Mouse (Mus musculus) inflammation-experienced regulatory T-cells, adult 6 months (primary cell): ENCODE results near the gene Kxd1. TPM values are rescaled to one million over a fixed set of nuclear protein-coding genes. Genes with fewer than 3 reads are reported as not detected.

Experiments
- ATAC-seq: one replicate; pipeline ENCODE4 v1.8.0; 2017
- polyA plus RNA-seq, 3 experiments: library from polyadenylated mRNA; unstranded; fragments of 100-300 nt; shearing (Covaris generic); gene quantifications; one replicate each; pipeline ENCODE4 v1.2.1; 2017

Kxd1 gene
- polyA plus RNA-seq, 3 experiments from 2014 or later, result 138 to 187 (median 180) TPM

DNA sequence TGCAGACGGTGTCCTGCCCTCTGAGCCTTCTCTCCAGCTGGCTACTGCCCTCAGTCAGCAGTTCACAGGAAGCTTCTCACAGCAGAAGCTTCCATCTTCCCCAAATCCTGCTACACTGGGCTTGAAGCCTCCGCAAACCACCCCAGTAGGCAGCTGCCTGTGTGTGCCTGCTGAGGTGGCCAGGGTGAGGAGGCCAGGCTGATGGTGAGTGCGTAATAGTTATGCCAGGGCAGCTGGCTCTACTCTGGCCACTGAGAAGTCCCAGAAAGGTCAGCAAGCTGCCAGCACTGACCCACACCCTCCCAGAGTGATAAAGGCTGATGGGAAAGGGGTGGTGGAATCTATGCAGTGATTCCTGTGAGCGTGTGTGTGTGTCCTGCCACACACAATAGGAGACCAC, 61.5 kb downstream of the Kxd1 start:
- no peak for ATAC-seq

DNA sequence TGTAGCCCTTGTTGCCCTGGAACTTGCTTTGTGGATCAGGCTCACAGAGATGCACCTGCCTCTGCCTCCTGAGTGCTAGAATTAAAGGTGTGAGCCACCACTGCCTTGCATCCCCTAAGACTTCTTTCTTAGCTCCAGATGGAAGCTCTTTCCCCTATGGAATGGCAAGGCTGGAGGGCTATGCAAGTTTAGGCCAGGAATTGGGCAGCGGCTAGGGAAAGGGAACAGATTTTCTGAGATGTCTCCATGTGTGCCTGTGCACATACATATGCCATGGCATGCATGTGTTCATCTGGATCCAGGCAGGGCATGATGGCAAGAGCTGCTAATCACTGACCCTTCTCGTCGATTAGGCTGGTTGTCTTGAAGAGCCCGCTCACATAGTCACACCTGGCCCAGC, 62.1 kb downstream of the Kxd1 start:
- ATAC-seq, result no peak

DNA sequence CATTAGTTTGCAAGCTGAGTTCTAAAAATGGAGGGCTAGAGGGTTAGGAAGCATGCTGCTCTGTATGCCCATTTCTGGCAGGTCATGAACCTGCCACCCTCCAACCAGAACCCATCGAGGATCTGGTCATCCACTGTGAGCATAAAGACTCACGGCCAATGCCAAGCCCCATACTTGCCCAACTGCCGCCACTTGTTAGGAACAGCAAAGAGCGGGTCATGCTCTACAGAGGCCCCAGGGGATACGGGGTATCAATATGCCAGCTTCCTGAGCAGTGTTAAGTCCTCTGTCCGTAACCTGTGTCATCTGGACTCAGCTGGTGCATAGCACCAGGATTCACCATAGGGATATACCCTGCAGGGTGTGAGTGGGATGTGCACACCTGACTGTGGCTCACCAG, 63.6 kb downstream of the Kxd1 start:
- ATAC-seq, result no peak

DNA sequence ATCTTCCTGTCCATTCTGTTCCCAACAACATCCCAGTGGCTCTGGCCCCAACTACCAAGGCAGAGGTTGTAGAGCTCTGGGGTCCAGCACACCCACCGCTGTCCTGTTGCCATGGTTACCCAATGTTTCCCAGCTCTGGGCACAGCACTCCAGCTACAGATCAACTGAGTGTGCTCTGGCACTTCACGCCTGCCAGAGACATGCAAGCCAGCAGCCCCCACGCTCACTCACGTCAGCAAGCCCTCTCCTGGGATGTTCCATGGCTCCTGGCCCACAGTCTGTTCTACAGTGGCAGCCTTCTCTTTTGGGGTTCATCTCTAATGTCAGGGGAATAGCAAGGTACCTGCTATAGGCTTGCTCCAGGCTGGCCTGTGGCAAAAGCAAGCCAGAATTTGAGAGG, 64.5 kb downstream of the Kxd1 start:
- ATAC-seq, result no peak

DNA sequence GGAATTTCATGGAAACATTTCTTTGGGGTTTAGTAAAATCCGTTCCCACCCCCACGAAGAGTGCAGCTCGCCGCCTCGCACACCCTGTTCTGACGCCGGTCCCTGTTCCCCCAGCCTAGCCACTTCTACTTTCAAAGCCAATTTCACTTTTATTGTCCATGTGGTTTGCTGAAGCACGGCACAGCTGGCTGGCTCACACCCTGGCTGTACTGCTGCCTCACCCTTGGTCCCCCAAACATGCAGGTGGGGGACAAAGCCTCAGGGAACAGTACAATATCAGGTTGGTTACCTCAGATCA, 65.3 kb downstream of the Kxd1 start:
- no peak for ATAC-seq

DNA sequence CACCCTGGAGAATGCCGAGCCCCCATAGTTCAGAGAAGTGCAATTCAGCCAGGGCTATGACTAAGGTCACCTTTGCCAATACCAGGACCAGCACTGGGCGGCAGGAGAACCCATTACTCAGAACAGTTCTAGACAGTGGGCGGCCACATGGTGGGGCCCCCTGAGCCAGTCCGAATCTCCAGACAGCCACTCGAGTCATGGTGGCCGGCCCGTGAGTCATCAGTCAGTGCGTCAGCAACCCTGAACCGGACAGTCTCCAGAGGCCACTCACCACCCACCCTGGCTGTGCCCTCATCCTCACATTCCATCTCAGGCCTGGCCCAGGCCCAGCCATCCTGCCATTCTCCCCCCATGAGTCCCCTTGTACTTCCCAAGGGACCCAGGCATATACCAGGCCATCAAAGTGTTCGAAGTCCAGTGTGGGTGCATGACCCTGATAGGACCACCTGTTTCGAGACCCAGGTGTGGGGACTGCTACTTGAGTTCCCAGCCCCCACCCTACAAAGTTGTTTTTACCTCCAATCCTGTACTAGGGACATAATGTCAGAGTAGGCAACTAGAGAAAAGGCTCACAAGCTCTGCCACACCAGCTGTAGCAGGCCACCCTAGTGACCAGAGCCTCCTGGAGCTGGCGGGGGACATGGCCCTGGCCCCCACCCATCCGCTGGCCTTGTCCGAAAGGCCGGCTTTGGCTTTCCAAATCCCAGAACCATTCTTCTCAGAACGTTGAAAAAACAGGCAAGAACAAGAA, 65.8 kb downstream of the Kxd1 start:
- no peak for ATAC-seq

DNA sequence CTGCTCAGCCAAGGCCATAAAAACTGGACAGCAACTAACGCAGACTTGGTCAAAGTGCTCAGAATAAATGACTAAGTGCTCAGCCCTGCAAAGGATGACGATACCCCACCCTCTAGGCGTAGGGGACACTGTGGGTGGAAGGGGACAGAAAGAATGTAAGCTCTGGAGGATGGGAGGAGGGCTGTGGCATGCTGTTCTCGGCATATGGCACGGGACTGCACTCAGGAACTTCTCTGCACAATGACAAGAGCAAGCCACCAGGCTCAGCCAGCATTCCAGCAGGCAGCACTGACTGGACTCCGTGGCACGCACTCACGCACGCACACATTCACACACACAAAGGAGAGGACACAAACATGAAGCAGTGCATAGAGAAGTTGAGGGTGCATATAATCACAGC, 67.2 kb downstream of the Kxd1 start:
- no peak for ATAC-seq

DNA sequence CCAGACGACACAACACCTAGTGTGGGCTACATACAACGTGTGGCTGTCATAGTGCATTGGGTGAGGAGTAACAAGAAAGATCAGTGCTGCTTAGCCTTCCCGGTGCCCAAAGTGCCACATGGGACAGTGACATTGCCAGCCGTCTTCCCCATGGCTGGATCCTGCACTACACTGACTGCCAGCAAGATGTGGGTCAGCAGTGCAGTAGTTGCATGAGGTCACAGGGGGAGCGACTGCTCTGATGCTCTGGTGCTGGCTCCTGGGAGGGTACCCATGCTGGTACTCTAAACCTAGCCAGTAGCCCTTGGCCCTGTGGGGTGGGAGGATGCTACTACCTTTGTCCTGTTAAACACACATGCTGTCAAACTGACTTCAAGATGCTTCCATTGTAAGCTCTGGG, 67.6 kb downstream of the Kxd1 start:
- ATAC-seq, result no peak

DNA sequence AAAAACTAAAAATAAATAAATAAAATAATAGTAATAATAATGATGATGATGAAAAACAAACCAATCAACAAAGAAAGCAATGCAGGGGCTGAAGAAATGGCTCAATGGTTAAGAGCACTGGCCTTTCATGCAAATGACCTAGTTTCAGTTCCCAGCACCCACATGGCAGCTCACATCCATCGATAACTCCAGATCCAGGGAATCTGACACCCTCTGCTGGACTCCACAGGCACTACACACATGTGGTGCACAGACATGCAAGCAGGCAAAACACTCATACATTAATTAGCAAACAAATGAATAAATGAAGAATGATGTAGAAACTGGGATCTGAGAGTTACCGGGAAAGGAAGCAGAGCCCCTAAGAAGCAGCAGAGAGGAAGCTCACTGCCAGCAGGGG, 68.1 kb downstream of the Kxd1 start:
- no peak for ATAC-seq

DNA sequence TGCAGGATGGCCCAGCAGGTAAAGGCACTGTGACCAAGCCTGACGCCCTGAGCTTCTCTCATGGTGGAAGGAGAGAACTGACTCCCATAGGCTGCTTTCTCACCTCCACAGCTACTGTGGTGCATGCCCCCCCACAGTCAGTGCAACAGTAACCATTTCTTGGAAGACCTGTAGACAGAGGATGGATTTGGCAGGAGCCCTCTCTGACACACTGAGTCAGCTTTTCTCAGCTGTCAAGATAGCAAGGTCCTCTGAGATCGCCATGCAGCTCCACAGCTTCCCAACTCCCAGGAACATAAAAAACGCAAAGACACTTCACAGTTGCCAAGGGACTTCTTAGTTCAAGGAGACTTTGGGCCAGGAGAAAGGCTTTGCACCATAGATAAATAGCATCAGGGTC, 69.3 kb downstream of the Kxd1 start:
- ATAC-seq, result no peak

Other genes starting within 250 kb of the Kxd1 start
- gene Homer3, start 245.1 kb downstream of the Kxd1 start, polyA plus RNA-seq, result under 1 TPM in 2 of 3 experiments, not detected in 1; 0.39 to 0.81 TPM
- 10 to 100 TPM; 46.0 to 58.6 (median 51.4) TPM for gene Ddx49, start 225.5 kb downstream of the Kxd1 start, polyA plus RNA-seq
- 100 to 1,000 TPM; 303 to 304 (median 304) TPM for gene Cope, start 225.4 kb downstream of the Kxd1 start, polyA plus RNA-seq
- not detected for gene Cers1, start 212.2 kb downstream of the Kxd1 start, polyA plus RNA-seq
- gene Gdf1, start 198.1 kb downstream of the Kxd1 start, polyA plus RNA-seq, result under 1 TPM in 2 of 3 experiments, not detected in 1; 0.41 to 0.55 TPM
- 10 to 100 TPM; 13.6 to 17.4 (median 14.2) TPM for gene Upf1, start 174.7 kb downstream of the Kxd1 start, polyA plus RNA-seq
- gene Comp, start 154.4 kb downstream of the Kxd1 start, polyA plus RNA-seq, result under 1 TPM in 2 of 3 experiments, not detected in 1; 0.24 to 0.40 TPM
- gene Crtc1, start 88.4 kb downstream of the Kxd1 start, polyA plus RNA-seq, result 1 to 10 TPM; 5.0 to 8.7 (median 7.2) TPM
- 10 to 100 TPM in 1 of 3 experiments, 1 to 10 TPM in 2; 6.5 to 10.4 (median 8.8) TPM for gene Klhl26, start 51.0 kb downstream of the Kxd1 start, polyA plus RNA-seq
- gene Tmem59l, start 40.6 kb downstream of the Kxd1 start, polyA plus RNA-seq, result under 1 TPM in 1 of 3 experiments, not detected in 2; 0.47 TPM
- gene Crlf1, start 34.8 kb downstream of the Kxd1 start, polyA plus RNA-seq, result not detected
- 10 to 100 TPM; 67.7 to 85.1 (median 84.4) TPM for gene Rex1bd, start 21.2 kb downstream of the Kxd1 start, polyA plus RNA-seq
- gene Uba52, start 17.2 kb downstream of the Kxd1 start, polyA plus RNA-seq, result 1,000 to 10,000 TPM; 2,608 to 4,221 (median 3,776) TPM
- gene Fkbp8, start 232 bp downstream of the Kxd1 start, polyA plus RNA-seq, result 100 to 1,000 TPM; 133 to 156 (median 138) TPM
- 10 to 100 TPM; 30.5 to 37.0 (median 35.6) TPM for gene Ell, start 11.5 kb upstream of the Kxd1 start, polyA plus RNA-seq
- 10 to 100 TPM; 27.6 to 32.6 (median 31.7) TPM for gene Isyna1, start 66.4 kb upstream of the Kxd1 start, polyA plus RNA-seq
- gene Ssbp4, start 80.9 kb upstream of the Kxd1 start, polyA plus RNA-seq, result 10 to 100 TPM in 2 of 3 experiments, 1 to 10 TPM in 1; 2.6 to 16.2 (median 14.7) TPM
- 1 to 10 TPM in 1 of 3 experiments, under 1 TPM in 2; 0.47 to 3.8 (median 0.71) TPM for gene Lrrc25, start 88.2 kb upstream of the Kxd1 start, polyA plus RNA-seq
- not detected for gene Gdf15, start 104.5 kb upstream of the Kxd1 start, polyA plus RNA-seq
- gene Pgpep1, start 132.4 kb upstream of the Kxd1 start, polyA plus RNA-seq, result 1 to 10 TPM; 3.8 to 6.4 (median 4.8) TPM
- gene Lsm4, start 145.3 kb upstream of the Kxd1 start, polyA plus RNA-seq, result 100 to 1,000 TPM in 1 of 3 experiments, 10 to 100 TPM in 2; 79.0 to 128 (median 97.8) TPM
- gene Jund, start 171.0 kb upstream of the Kxd1 start, polyA plus RNA-seq, result 10 to 100 TPM; 13.9 to 23.2 (median 16.6) TPM
- gene Iqcn, start 175.5 kb upstream of the Kxd1 start, polyA plus RNA-seq, result not detected
- under 1 TPM in 1 of 3 experiments, not detected in 2; 0.55 TPM for gene Gm3336, start 190.6 kb upstream of the Kxd1 start, polyA plus RNA-seq
- under 1 TPM; 0.19 to 0.59 (median 0.25) TPM for gene Pde4c, start 195.8 kb upstream of the Kxd1 start, polyA plus RNA-seq
- 1 to 10 TPM; 4.6 to 8.6 (median 7.9) TPM for gene Rab3a, start 226.7 kb upstream of the Kxd1 start, polyA plus RNA-seq
- gene Mpv17l2, start 233.0 kb upstream of the Kxd1 start, polyA plus RNA-seq, result 10 to 100 TPM; 35.5 to 46.1 (median 42.5) TPM
- 1 to 10 TPM; 2.6 to 5.4 (median 5.4) TPM for gene Pik3r2, start 248.8 kb upstream of the Kxd1 start, polyA plus RNA-seq